Mouse (Mus musculus) megakaryocyte progenitor cell, adult 5-6 weeks (primary cell): ENCODE measurements around the gene Zfp512. TPM values are rescaled to one million over a fixed set of nuclear protein-coding genes. Genes with fewer than 3 reads are reported as not detected.
"Not testable (repeated sequence)": the region's sequence is repeated elsewhere in the genome, so short reads cannot be mapped to it uniquely, and the experiment has no call there.

ENCODE experiments used
- ATAC-seq: replicated peaks from 2 replicates; pipeline ENCODE4 v1.8.0; 2016; ENCODE audit warnings: mild to moderate bottlenecking, moderate TSS enrichment, inconsistent platforms; ENCODE audit not compliant: poor library complexity
- total RNA-seq, 2 experiments: library from RNA; stranded (forward) in 1 of 2; stranded (reverse) in 1 of 2; fragments of 157-497, 149-512 nt in 1 of 2; fragments of 200-1000 nt in 1 of 2; gene quantifications; 2 replicates each; pipeline versions ENCODE4 v1.2.3 to v1.2.4; 2015 to 2017

Zfp512 gene
- total RNA-seq (2015) (10.3 and 12.5 TPM in 2 replicates), total RNA-seq (2017) (25.3 and 35.0 TPM in 2 replicates)

DNA sequence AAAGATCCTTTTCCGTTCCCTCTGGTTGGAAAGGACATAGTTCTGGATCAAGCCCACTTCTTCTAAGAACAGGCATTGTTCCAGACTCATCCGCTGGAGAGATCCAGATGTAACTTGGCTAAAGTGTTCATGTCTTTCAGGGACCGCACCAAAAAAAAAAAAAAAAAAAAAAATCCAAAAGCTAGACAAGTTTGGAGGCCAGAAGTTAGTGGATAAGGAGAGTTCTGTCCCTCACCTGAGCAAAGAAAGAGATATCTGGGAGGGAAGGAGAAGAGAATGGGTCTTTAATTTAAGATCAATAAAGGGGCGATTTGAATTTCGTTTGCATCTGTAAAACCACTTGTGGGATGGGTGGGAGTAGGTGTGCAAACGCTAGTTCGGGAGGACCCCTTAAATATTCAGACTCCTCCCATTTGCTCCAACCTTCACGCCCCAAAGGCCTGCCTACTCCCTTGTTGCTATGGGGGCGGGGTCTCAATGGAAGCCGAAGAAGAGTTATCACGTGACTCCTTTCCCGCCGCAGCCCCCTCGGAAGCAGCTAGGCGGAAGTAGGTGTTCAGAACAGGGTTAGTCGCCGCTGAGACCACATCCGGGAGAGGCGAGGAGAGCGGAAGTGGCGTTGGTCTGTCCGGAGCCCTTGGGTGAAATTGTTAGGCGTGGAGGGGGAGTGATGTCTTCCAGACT is at the start of gene Zfp512:
Gene Zfp512, plus strand, starts transcription at position 554 of the 684 bp plus-strand sequence.
- ATAC-seq = peak; percentile 99

DNA sequence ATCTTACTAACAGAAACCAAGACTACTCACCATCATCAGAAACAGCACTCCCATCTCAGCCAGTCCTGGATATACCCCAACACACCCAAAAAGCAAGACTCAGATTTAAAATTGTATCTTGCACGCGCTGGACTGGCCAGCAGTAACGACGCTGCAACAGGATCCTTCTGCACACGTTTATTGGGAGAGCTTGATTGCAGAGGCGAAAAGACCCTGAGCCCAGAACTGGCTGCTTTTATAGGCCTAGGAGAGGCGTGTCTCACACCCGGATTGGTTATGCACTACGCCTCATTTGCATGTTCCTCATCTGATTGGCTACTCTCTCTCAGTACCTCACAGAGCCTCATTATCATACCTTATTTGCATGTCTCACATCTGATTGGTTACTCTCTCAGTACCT is 17.5 kb upstream of the Zfp512 start:
- not testable (repeated sequence) for ATAC-seq

DNA sequence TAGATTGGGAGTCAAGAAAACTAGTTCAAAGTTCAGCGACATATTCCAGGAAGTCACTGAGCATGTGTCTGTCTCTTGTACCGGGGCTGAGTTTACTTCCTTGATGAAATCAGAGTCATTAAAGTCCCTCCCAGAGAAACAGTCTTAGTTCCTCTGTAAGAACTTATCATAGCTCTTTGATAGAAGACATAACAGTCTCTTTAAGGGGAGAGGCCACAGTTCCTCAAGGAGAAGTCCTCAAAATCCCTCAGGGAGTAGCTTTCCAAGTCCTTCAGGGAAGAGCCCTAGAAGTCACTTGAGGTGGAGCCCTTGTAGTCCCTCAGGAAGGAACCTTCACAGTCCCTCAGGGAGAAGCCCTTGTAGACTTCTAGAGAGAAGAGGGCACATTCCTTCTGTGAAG is 895 bp upstream of the Zfp512 start:
- no peak for ATAC-seq

DNA sequence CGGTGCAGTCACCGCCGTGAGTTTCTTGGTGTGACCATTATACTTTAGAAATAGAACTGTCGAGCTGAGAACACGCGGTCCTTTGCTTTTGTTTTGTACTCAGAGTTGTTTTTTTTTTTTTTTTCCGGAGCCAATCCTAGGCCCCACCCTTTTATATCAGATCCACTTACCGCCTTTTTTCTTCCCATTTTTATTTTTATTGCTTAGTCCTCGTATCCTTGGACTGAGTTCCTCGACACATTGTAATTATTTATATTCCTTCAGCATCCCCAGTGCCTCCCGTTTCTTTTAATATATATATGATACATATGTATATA is 289 bp downstream of the Zfp512 start:
- peak; percentile 35 for ATAC-seq

DNA sequence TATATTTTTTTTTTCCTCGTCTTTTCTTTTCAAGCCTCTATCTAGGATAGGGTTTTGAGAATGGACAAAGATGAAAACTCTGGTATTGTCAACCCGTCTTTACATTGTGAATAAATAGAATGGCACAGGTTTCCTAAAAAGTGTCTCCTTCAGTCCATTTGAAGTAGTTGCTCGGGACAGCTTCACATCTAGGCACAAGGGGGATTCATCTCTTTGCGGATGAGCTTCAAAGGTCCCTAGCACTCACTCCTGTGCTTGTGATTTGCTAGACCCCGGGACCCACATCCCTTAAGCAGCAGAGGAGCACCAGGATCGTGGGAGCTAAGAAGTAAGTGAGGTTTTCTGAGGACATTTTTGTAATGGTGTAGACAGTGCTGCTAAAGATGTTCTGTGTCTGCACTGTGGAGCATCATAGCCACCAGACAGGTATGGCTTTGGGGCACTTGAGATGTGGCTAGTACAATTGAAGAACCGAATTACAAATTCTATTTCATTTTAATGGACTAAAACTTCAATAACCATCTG is 717 bp downstream of the Zfp512 start:
- ATAC-seq = no peak

DNA sequence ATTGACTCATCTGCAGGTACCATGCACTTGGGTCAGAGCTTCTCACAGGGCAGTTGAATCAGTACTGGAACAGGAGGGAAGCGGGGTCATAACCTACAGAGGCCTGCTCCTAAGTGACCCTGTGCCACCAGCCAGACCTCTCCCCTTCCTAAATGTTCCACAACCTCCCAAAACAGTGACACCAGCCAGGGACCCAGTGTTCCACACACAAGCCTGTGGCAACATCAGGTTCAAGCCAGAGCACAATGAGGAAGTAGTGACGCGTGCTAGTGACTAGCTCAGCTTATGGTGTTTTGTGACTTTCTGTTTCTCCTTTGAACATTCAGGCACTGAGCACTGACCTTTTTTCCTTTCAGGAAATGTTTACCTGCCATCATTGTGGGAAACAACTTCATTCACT is 15.6 kb downstream of the Zfp512 start:
- ATAC-seq = peak; percentile 90

DNA sequence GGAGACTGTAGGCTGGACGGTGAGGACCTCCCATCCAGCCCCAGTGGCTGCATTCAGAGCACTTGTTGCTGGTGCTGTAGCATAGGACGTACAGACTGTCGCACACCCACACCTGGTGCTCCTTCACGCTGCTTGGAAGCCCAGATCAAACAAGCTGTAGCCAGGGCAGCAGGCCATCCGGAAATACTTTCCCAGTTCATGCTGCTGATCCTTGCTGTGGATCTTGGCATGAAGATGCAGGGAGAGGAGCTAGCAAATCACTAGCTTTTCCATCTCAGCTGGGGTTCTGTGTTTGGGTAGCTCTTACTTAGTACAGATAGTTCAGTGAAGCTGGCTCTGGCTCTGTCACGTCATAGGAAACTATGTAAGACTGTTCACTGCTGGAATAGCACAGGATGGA is 17.5 kb downstream of the Zfp512 start:
- no peak for ATAC-seq

DNA sequence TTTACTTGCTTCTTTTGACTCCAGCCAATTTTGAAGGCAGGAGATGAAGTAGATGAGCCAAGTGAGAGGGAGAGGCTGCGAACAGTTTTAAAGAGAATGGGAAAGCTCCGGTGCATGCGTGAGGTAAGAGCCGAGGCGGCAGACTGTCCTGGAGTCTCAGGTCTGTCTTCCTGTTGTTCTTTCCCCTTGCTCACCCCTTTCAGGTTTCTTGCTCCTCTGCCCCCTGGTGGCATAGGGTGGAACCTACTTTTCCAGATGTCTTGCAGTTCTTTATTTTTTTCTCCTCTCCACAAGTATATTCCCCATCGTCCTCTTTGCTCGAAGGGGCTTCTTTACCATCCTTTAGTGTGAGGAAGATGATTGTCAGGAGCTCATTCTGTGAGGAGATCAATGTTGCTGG is 18.1 kb downstream of the Zfp512 start:
- peak; percentile 83 for ATAC-seq

DNA sequence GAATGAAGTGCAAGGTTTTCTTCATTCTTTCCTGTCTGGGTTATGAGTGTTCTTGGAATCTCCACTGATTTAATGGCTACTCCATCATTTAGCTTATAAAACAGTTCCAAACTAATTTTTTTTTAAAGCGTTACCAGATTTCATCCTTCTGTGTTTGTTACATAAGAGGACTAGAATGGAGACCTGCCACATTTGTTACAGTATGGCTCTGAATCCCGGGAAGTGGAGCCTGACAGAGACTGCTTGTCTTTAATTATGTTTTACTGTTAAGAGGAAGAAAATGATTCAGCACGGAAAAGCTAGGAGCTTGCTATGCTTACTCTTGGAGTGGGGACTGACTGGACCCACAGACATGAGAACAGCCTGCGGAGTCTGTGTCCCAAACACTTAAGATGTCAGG is 28.3 kb downstream of the Zfp512 start:
- no peak for ATAC-seq

DNA sequence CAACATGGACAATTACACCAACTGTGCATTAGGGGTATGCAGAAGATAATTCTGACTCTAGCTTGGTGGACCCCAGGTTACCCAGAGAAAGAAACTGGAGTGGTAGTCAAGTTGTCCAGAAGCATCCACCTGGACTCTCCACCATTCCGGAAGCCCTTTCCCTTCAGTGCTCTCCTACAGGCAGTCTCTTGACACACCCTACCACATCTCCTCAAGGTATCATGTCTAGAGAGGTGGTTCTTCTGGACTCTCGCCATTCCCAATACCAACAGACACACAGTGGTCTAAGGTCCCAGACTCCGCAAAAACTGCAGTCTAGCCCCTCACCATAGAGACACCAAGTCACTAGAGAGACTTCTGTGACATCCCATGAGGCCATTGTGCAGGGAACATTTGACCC is 33.2 kb downstream of the Zfp512 start, which contains the start of gene 4930548H24Rik:
Gene 4930548H24Rik, plus strand, starts transcription at position 301 of the 400 bp plus-strand sequence.
- ATAC-seq = no peak

DNA sequence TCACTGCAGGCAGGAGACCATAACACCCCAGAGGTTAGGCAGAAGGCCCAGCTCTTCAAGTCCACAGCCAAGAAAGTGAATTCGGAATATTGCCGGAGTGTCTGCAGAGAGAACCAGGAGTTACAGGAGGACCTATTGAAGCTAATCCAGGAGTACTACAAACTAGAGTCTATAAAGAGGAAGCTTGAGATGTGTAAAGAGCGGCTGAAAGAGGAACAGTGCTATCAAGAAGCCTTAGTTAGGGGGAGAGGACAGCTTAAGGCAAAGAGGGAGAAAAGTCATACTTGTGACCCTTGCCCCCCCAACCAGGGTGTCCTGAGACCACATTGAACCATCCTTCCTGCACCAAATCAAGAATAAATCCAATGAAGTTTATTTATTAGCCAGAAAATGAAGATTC is 35.7 kb downstream of the Zfp512 start:
- no peak; the same call in 1 of the 2 replicates for ATAC-seq

DNA sequence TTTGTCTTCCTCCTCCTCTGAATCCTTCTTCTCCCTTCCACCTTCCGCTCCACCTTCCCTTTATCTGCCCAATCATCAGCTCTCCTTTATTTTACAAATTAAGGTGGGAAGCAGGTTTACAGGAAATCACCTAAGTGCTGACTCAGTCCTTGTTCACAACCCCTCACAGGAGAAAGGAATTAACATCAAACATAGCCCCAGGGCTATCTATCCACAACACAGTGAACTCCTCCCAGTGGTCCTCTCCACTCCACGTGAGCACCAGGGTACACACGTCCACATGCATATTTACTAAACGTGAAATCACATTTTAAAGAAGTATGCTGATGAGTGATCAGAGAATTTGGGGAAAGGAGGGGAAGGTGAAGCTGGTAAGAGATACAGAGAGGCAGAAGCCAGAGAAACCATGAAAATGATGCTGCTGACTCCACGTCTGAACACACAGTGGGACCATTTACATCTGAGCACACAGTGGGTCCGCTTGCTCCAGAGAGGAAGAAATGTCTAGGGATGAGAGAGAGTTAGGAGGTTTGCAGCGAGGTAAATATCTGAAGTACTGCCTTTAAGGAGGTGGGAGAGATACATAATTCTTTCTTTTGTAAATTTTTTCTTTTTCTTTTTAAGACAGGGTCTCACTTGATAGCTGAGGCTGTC is 37.0 kb downstream of the Zfp512 start:
- ATAC-seq = no peak

DNA sequence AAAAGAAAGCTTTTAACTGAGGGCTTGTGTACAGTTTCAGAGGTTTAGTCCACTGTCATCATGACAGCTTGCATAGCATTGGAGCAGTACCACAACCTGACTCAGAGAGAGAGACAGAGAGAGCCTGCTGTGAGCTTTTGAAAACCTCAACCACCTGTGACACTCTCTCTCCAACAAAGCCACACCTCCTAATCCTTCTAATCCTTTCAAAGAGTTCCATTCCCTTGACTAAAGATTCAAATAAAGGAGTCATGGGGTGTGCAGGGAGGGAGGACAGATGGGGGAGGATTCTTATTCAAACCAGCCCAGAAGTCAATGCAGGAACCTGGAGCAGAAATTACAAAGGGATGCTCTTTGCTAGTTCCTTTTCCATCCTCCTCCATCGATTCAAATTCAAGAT is 39.8 kb downstream of the Zfp512 start:
- no peak for ATAC-seq

DNA sequence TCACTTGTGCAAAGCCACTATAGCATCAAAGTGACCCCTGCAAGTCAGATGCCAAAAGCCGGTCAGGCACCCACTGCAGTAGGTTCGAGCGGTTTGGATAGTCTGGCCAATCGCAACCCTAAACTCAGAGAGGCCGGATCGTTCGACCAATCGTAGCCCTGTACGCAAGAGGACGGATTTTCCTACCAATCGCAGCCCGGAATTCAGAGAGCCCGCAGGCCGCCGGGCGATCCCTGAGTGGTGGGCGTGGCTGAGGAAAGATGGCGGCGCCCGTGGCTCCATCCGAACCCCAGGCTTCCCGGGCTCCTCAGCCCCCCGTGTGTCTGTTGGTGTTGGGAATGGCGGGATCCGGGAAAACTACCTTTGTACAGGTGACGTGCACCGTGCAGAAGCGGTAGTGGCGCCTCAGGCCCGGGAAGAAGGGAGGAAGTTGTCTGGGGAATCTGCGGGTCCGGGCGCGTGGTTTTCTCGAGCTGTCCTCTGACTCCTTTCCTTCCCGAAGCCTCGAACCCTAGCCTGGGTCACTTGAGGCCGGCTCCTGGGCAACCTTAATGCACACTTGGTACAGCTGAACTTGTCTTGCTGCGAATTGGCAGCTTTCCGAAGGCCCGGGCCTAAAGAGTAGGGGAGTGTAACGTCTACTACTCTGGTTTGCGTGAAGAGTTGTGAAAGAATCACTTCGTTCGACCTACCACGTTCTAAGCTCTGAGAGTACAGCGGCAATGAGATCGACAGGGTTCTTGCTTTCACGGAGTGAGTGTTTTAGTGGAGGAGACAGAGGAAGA is 42.5 kb downstream of the Zfp512 start, which contains the start of gene Gpn1:
Gene Gpn1, plus strand, starts transcription at position 229 of the 785 bp plus-strand sequence.
- peak; percentile 100 for ATAC-seq

DNA sequence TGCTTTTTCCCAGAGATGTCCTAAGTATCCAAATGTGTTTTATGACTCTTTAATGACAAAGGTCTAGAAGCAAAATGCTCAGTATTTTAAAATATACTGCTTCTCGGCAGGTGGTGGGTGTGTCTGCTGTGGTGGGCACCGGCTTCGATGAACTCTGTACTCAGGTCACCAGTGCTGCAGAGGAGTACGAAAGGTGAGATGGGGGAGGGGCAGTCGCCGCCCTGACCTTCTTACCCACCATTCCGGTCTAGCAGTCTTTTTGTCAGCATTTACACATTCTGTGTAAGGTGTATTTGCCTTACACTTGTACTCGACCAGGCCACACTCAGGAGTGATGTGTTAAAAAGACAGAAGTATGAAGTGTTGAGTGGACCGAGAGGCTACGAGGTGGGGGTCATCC is 52.6 kb downstream of the Zfp512 start:
- ATAC-seq = no peak

DNA sequence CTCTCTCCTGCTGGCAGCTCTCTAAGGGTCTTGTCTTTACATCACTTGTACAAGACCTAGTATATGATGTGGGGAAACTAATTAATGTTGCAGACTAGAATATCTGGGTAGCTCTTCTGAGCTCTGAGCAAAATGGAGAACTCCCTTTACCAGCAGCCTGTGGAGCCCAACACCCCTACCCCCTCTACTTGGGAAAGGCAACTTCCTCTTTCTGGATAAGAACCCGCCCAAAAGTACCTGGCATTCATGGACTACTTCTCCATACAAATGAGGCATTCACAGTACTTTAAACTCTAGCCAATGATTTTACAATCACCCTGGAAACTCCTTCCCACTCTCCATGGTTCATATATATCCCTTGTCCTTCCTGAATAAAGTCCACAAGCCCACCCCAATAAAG is 60.2 kb downstream of the Zfp512 start:
- ATAC-seq = peak; percentile 71

DNA sequence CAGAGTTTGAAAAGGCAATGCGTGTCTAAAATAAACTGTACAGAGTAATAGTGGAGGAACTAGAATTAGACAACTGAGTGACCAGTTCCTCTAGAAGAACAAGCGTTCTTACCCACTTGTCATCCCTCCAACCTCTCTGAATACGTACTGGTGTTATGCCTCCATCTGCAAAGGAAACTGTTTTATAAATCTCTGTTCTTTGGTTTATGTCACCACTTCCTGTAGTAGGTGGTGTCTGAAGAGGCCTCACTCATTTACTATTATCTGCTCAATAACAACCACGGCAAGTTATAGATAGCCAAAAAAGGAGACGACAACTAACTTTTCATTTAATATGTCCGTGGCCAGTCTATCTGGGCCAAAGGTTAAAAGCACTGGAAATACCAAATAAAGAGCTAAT is 68.3 kb downstream of the Zfp512 start:
- no peak for ATAC-seq

DNA sequence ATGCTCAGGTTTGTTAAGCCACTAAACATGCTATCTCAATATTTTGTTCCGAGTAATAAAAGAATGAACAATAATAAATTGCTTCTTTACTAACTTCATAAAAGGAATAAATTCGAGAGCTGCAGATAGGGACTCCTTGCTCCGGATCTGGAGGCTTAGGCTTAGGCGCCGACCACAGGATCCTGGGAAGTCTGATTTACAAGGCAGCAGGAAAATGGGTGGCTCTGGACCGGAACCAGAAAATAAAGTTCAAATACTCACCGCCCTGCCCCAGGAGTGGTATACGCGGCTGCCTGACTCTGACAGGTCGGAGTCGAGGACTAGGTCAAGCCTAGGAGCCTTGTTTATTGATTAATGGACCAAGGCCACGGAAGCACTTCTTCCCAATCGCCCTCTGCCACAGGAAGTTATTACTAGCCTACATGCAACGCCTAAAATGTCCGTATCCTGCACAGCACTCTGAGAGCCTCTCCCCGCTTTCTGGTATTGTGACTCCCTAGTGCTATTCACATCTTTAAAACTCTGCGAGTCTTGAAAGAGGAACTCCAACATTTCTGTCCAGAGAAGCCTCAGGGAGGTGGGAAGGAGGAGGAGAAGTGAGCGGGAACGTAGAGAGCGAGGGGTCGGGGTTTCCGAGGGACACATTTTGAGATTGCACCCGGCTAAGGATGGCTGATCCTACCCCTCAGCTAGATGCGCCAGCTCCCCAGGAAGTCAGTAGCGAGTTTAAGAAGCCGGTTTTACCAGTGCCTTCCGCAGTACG is 74.3 kb downstream of the Zfp512 start, which contains the start of gene Slc4a1ap:
Gene Slc4a1ap, plus strand, starts transcription at position 642 of the 763 bp plus-strand sequence.
- peak; percentile 92 for ATAC-seq

DNA sequence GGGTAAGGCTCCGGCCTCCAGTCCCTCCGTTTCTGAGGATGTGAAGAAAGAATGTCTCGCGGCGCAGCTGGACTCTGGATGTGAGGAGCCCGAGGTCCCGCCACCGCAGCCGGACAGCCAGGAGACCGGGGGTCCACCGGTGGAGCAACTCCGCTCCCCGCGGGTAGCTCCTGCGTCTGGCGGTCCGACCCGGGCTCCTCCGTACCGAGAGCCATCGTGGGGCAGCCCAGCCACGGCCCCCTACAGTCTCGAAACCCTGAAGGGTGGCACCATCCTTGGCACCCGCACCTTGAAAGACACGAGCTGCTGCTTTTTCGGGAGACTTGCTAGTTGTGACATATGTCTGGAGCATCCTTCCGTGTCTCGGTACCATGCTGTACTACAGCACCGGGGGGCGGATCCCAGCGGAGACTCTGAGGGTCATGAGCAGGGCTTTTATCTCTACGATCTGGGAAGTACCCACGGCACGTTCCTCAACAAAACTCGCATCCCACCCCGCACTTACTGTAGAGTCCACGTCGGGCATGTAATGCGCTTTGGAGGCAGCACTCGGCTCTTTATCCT is 75.0 kb downstream of the Zfp512 start:
- ATAC-seq = 0 out of 2 replicates have a peak, but pooled peaks have one; percentile 8

DNA sequence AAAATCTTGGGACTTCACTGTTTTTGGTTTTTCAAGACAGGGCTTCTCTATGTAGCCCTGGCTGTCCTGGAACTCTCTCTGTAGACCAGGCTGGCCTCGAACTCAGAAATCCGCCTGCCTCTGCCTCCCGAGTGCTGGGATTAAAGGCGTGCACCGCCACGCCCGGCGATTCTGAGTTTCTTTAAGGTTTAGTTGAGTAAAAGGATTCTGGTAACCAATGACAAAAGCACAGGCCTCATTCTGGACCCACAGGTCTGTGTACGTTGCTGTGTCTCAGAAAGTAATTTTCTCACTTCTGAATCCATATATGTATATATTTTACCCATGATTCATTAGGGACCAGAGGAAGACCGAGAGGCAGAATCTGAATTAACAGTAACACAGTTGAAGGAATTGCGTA is 75.5 kb downstream of the Zfp512 start, which contains the start of gene Supt7l:
Gene Supt7l, minus strand, starts transcription at position 101 of the 400 bp plus-strand sequence.
- not testable (repeated sequence) for ATAC-seq
